Mouse (Mus musculus) lung, embryonic 15.5 days (tissue): ENCODE results near the gene Ppm1m. TPM values are rescaled to one million over a fixed set of nuclear protein-coding genes. Genes with fewer than 3 reads are reported as not detected.

Source experiments
- ATAC-seq: fragments of 200-750 bp; cut with Nextera tagmentation; 2 replicates; pipeline ENCODE4 v1.8.0; 2017; ENCODE audit warnings: moderate number of reproducible peaks, borderline replicate concordance; ENCODE audit not compliant: low FRiP score, low TSS enrichment; ENCODE audit errors: extremely low read depth
- H3K27ac ChIP-seq: fragments of 300-500 bp; sonication (generic); 2 replicates; pipeline ENCODE4 v1.5.1; 2015; ENCODE audit warnings: moderate library complexity, mild to moderate bottlenecking, inconsistent platforms
- H3K27me3 ChIP-seq: fragments of 300-500 bp; sonication (generic); 2 replicates; pipeline ENCODE4 v1.6.1; 2015; ENCODE audit warnings: inconsistent platforms
- H3K36me3 ChIP-seq: fragments of 300-500 bp; sonication (generic); 2 replicates; pipeline ENCODE4 v1.6.1; 2015; ENCODE audit warnings: inconsistent platforms
- H3K4me1 ChIP-seq: fragments of 300-500 bp; sonication (generic); 2 replicates; pipeline ENCODE4 v1.6.1; 2015; ENCODE audit warnings: inconsistent platforms
- H3K4me2 ChIP-seq: fragments of 300-500 bp; sonication (generic); 2 replicates; pipeline ENCODE4 v1.6.1; 2015; ENCODE audit warnings: inconsistent platforms, mild to moderate bottlenecking, moderate library complexity
- H3K4me3 ChIP-seq: fragments of 300-500 bp; sonication (generic); 2 replicates; pipeline ENCODE4 v1.5.1; 2015; ENCODE audit warnings: mild to moderate bottlenecking, inconsistent platforms
- H3K9ac ChIP-seq: fragments of 300-500 bp; sonication (generic); 2 replicates; pipeline ENCODE4 v1.6.1; 2015; ENCODE audit warnings: inconsistent platforms
- H3K9me3 ChIP-seq: fragments of 300-500 bp; sonication (generic); 2 replicates; pipeline ENCODE4 v1.6.1; 2016; ENCODE audit warnings: inconsistent platforms
- WGBS: fragments of 180-500 bp; shearing (Covaris S2); methylation state at CpG from one replicate; pipeline ENCODE4 v1.1.7; 2015; 5-methylcytosine and 5-hydroxymethylcytosine counted together
- polyA plus RNA-seq: library from polyadenylated mRNA; unstranded; fragments of >200 nt; fragmentation: Nextera tagmentation; extraction: Ambion mirVana; gene quantifications from 2 replicates; pipeline ENCODE4 v1.2.1, GENCODE M21; 2015

Gene Ppm1m
- polyA plus RNA-seq, 1 experiment from 2014 or later: 62.8 TPM

DNA sequence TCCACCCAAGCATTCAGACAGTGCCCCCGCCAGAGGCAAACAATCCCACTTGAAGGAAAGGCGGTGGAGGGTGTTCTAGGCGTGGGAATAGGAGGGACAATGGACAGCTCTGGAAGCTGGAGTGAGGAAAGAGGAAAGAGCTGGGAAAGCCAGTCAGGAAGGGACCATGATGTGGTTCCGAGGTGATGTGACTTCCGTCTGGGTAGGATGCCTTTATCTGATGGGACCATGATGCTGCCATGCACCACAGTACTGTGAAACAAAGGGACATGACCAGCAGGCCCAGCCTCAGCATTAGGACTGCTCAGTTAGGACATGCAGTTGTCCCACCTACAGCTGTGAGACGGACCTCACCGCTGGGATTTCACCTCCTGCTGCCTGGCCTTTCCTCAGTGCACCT is 31.7 kb upstream of the Ppm1m start:
- Histone ChIP-seq H3K9me3 (no peaks in the 10 kb centered on the region), H3K36me3 (peaks cover 41% of the 10 kb centered on the region), H3K27ac (no peak overlapping the region), H3K9ac (no peak overlapping the region), H3K4me1 (peaks cover 11% of the 10 kb centered on the region), H3K4me2 (no peak overlapping the region), H3K27me3 (no peaks in the 10 kb centered on the region), H3K4me3 (no peak overlapping the region)
- WGBS: 73% methylated on average over 7 of the region's 7 CpGs
- no peak for ATAC-seq

- ATAC-seq: no peak
- H3K27me3 ChIP-seq: 0 out of 2 replicates have a peak, but pooled peaks cover 1% of the 10 kb centered on the region
- H3K4me3 ChIP-seq: no peak overlapping the region
- H3K4me2 ChIP-seq: no peak overlapping the region
- no peak overlapping the region for H3K9ac ChIP-seq
- H3K9me3 ChIP-seq: no peaks in the 10 kb centered on the region
- WGBS: 42% methylated on average over 3 of the region's 3 CpGs
- H3K36me3 ChIP-seq: peaks cover 36% of the 10 kb centered on the region
- H3K4me1 ChIP-seq: peaks cover 16% of the 10 kb centered on the region
- H3K27ac ChIP-seq: no peak overlapping the region
Observed at GRCm38 (mm10) chr9:106230734-106231106, 31.2 kb upstream of the Ppm1m start.

GRCm38 (mm10) chr9:106230051-106230733 is 30.6 kb upstream of the Ppm1m start:
- no peak for ATAC-seq
- H3K4me1 ChIP-seq: peaks cover 17% of the 10 kb centered on the region
- H3K27ac ChIP-seq: no peak overlapping the region
- WGBS: 76% methylated on average over 8 of the region's 9 CpGs
- H3K36me3 ChIP-seq: peaks cover 31% of the 10 kb centered on the region
- no peaks in the 10 kb centered on the region for H3K9me3 ChIP-seq
- H3K4me3 ChIP-seq: no peak overlapping the region
- 0 out of 2 replicates have a peak, but pooled peaks cover 6% of the 10 kb centered on the region for H3K27me3 ChIP-seq
- no peak overlapping the region for H3K4me2 ChIP-seq
- H3K9ac ChIP-seq: no peak overlapping the region

- ATAC-seq: no peak
- Histone ChIP-seq H3K36me3 (peaks cover 8% of the 10 kb centered on the region), H3K27me3 (0 out of 2 replicates have a peak, but pooled peaks cover 6% of the 10 kb centered on the region), H3K9ac (no peak overlapping the region), H3K4me3 (no peak overlapping the region), H3K9me3 (no peaks in the 10 kb centered on the region), H3K27ac (0 out of 2 replicates have a peak overlapping the region, but pooled peaks have one; percentile 15), H3K4me2 (no peak overlapping the region), H3K4me1 (peaks cover 17% of the 10 kb centered on the region)
- WGBS: 44% methylated on average over 8 of the region's 8 CpGs
Observed at GRCm38 (mm10) chr9:106227790-106228429, 28.4 kb upstream of the Ppm1m start.

DNA sequence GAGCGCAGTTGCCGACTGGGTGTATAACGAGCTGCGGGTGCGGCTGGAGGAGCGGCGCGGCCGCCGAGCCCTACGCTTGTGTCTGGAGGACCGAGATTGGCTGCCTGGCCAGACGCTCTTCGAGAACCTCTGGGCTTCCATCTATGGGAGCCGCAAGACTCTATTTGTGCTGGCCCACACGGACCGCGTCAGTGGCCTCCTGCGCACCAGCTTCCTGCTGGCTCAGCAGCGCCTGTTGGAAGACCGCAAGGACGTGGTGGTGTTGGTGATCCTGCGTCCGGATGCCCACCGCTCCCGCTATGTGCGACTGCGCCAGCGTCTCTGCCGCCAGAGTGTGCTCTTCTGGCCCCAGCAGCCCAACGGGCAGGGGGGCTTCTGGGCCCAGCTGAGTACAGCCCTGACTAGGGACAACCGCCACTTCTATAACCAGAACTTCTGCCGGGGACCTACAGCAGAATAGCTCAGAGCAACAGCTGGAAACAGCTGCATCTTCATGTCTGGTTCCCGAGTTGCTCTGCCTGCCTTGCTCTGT is 26.7 kb upstream of the Ppm1m start:
- H3K9ac ChIP-seq: peak overlapping the region; percentile 46
- H3K4me3 ChIP-seq: peak overlapping the region; percentile 37
- peak overlapping the region; percentile 78 for H3K4me2 ChIP-seq
- peak; percentile 79 for ATAC-seq
- 0 out of 2 replicates have a peak, but pooled peaks cover 6% of the 10 kb centered on the region for H3K27me3 ChIP-seq
- WGBS: 3% methylated on average over 34 of the region's 34 CpGs
- H3K27ac ChIP-seq: peak overlapping the region; percentile 49; the same call in 1 of the 2 replicates
- H3K9me3 ChIP-seq: no peaks in the 10 kb centered on the region
- H3K4me1 ChIP-seq: peaks cover 17% of the 10 kb centered on the region
- no peaks in the 10 kb centered on the region for H3K36me3 ChIP-seq

DNA sequence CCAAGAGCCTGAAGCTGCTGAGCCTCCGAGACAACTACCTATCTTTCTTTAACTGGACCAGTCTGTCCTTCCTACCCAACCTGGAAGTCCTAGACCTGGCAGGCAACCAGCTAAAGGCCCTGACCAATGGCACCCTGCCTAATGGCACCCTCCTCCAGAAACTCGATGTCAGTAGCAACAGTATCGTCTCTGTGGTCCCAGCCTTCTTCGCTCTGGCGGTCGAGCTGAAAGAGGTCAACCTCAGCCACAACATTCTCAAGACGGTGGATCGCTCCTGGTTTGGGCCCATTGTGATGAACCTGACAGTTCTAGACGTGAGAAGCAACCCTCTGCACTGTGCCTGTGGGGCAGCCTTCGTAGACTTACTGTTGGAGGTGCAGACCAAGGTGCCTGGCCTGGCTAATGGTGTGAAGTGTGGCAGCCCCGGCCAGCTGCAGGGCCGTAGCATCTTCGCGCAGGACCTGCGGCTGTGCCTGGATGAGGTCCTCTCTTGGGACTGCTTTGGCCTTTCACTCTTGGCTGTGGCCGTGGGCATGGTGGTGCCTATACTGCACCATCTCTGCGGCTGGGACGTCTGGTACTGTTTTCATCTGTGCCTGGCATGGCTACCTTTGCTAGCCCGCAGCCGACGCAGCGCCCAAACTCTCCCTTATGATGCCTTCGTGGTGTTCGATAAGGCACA is 26.1 kb upstream of the Ppm1m start:
- H3K4me2 ChIP-seq: peak overlapping the region; percentile 78
- H3K27me3 ChIP-seq: 0 out of 2 replicates have a peak, but pooled peaks cover 6% of the 10 kb centered on the region
- WGBS: 54% methylated on average over 24 of the region's 24 CpGs
- peaks cover 17% of the 10 kb centered on the region for H3K4me1 ChIP-seq
- H3K4me3 ChIP-seq: peak overlapping the region; percentile 37
- H3K27ac ChIP-seq: no peak overlapping the region
- no peaks in the 10 kb centered on the region for H3K9me3 ChIP-seq
- peak overlapping the region; percentile 46 for H3K9ac ChIP-seq
- H3K36me3 ChIP-seq: no peaks in the 10 kb centered on the region
- no peak for ATAC-seq

GRCm38 (mm10) chr9:106222994-106223393 is 23.4 kb upstream of the Ppm1m start:
- 73% methylated on average over 4 of the region's 4 CpGs for WGBS
- Histone ChIP-seq H3K27me3 (0 out of 2 replicates have a peak, but pooled peaks cover 6% of the 10 kb centered on the region), H3K9me3 (no peaks in the 10 kb centered on the region), H3K9ac (no peak overlapping the region), H3K4me2 (no peak overlapping the region), H3K4me3 (no peak overlapping the region), H3K4me1 (peaks cover 16% of the 10 kb centered on the region), H3K27ac (no peak overlapping the region), H3K36me3 (no peaks in the 10 kb centered on the region)
- no peak for ATAC-seq

DNA sequence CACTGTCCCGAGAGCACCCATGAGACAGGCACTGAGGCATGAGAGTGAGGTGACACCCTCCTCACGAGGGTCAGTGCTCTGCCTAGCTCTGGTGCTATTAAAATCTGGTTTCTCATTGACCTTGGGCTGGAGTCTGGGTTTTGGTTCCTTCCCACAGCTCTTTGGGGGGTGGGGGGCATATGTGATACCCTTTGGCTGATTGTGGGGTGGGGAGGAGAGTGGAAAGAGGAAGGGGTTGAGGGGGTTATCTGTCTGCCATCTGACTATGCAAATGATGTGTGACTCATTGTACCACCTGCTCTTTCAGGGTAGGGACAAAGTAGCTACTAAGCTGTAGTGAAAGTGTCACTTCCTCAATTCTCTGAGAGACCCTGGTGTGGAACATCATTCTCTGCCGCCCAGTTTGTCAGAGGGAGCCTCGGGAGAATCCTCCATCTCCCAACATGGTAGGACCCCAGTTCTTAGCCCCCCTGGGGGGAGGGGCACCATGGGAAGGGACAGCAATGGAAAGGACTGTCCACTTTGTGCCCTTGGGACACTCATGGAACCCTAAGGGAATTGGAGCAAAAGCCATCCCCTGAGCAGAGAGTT is 22.8 kb upstream of the Ppm1m start, which contains the start of gene Tlr9:
Tlr9 (plus strand) TSS at position 338 of the 591 bp plus-strand sequence.
- Histone ChIP-seq H3K4me2 (no peak within 1 kb of the TSS), H3K27me3 (0 out of 2 replicates have a peak, but pooled peaks cover 6% of the 10 kb centered on the region), H3K27ac (no peak within 1 kb of the TSS), H3K4me1 (peaks cover 9% of the 10 kb centered on the region), H3K4me3 (no peak within 1 kb of the TSS), H3K9ac (no peak within 1 kb of the TSS), H3K36me3 (no peaks in the 10 kb centered on the region), H3K9me3 (no peaks in the 10 kb centered on the region)
- ATAC-seq: no peak
- WGBS: 59% methylated on average over 4 of the region's 4 CpGs

- H3K9ac ChIP-seq: no peak overlapping the region
- ATAC-seq: no peak
- H3K9me3 ChIP-seq: no peaks in the 10 kb centered on the region
- WGBS: 53% methylated on average over 8 of the region's 8 CpGs
- H3K36me3 ChIP-seq: no peaks in the 10 kb centered on the region
- no peak overlapping the region for H3K4me2 ChIP-seq
- H3K27me3 ChIP-seq: 0 out of 2 replicates have a peak, but pooled peaks cover 6% of the 10 kb centered on the region
- H3K4me1 ChIP-seq: peaks cover 4% of the 10 kb centered on the region
- H3K27ac ChIP-seq: no peak overlapping the region
- no peak overlapping the region for H3K4me3 ChIP-seq
Observed at GRCm38 (mm10) chr9:106220894-106221523, 21.5 kb upstream of the Ppm1m start.

- Histone ChIP-seq H3K9me3 (no peaks in the 10 kb centered on the region), H3K4me1 (peaks cover 5% of the 10 kb centered on the region), H3K4me2 (no peak overlapping the region), H3K36me3 (peaks cover 33% of the 10 kb centered on the region), H3K27me3 (no peaks in the 10 kb centered on the region), H3K27ac (no peak overlapping the region), H3K4me3 (no peak overlapping the region), H3K9ac (no peak overlapping the region)
- WGBS: 80% methylated on average over 7 of the region's 7 CpGs
- ATAC-seq: no peak
Observed at GRCm38 (mm10) chr9:106216971-106217370, 17.4 kb upstream of the Ppm1m start.
